In genomic region chr9:72674957-72675744, GRCm38 (mm10) we compare ENCODE assay signal across 12 mouse cellular contexts.
"Had no signal": no experiment of that assay in that cellular context is flagged by ENCODE, and none has a peak within 500 bp of the region (broad histone marks: within the 10 kb centered on the region; RNA-seq: fewer than 3 reads in every experiment).

No protein-coding gene starts in this region.

- H3K4me3 ChIP-seq: limb, embryonic 15.5 days; liver, embryonic 13.5 days; midbrain, embryonic 12.5 days; neural tube, embryonic 13.5 days had no signal

- H3K9ac ChIP-seq: limb, embryonic 15.5 days; liver, embryonic 13.5 days; midbrain, embryonic 12.5 days; neural tube, embryonic 13.5 days had no signal

- H3K27ac ChIP-seq: limb, embryonic 15.5 days; liver, embryonic 13.5 days; midbrain, embryonic 12.5 days; neural tube, embryonic 13.5 days had no signal

- H3K4me2 ChIP-seq: limb, embryonic 15.5 days; liver, embryonic 13.5 days; midbrain, embryonic 12.5 days; neural tube, embryonic 13.5 days had no signal

- H3K27me3 ChIP-seq: limb, embryonic 15.5 days; liver, embryonic 13.5 days; midbrain, embryonic 12.5 days; neural tube, embryonic 13.5 days had no signal

- DNase-seq: kidney, adult 8-10 months; kidney, postnatal 25 days; liver, embryonic 13.5 days; lung, adult 18-20 months; retina, postnatal 1 day; right cerebral cortex, postnatal 25 days; thymus, adult 2 months; thymus, postnatal 25 days had no signal

- H3K9me3 ChIP-seq: limb, embryonic 15.5 days; liver, embryonic 13.5 days; midbrain, embryonic 12.5 days; neural tube, embryonic 13.5 days had no signal

- ATAC-seq: midbrain, embryonic 16.5 days had no signal
